ENCODE assay signal across 11 mouse cellular contexts in the genomic region with DNA sequence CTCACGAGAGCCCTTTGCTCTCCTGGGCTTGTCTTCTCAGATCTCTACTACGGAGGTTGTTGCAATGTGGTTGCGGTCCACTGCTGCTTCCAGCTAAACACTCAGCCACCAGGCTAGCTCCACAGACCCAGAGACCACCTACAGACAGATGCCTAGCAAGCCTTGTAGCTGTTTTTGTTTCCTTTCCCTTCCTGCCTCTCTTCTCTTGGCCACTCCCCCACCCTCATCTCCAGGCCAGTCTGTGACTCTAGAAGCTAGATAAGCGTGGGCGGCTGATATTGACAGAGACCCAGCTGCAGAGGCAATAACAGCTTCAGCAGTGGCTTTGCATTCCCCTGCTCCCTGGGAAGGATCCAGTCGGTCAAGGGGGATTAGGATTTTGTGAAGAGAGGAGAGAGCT. TPM values are rescaled to one million over a fixed set of nuclear protein-coding genes. Genes with fewer than 3 reads are reported as not detected.
DNase-seq lines count a peak whose midpoint lies in the region; ATAC-seq and TF ChIP-seq lines count a peak whose summit lies in the region.
"Had no signal": no experiment of that assay in that cellular context is flagged by ENCODE, and none has a peak within 500 bp of the region (broad histone marks: within the 10 kb centered on the region; RNA-seq: fewer than 3 reads in every experiment).

Gene Scn7a (minus strand): TSS at position 150 of the 400 bp plus-strand sequence.

- H3K4me3 ChIP-seq in neural tube, embryonic 13.5 days, result no peak within 1 kb of the TSS
- no peak within 1 kb of the TSS for H3K4me3 ChIP-seq in myocyte

- DNase-seq in neural tube, embryonic 10.5 days (ENCODE audit: extremely low spot score, low spot score), result no peak
- peak; percentile 19 for DNase-seq in gastrocnemius, postnatal 14 days
- DNase-seq in heart, postnatal 36 days, result peak; percentile 28 to 41
- no peak for DNase-seq in thymus, postnatal 10 days (ENCODE audit: low spot score in 2 of 2)
- no peak for DNase-seq in cerebellum, postnatal 36 days
- no peak for DNase-seq in frontal cortex, postnatal 36 days (ENCODE audit: low spot score in 2 of 2)
- DNase-seq: cerebellum, adult 8-10 months; liver had no signal

- TF ChIP-seq POLR2A in myocyte (IDR thresholded peaks at IDR 0.05; ENCODE audit: insufficient read length, low read depth), result no peak

- no peak within 1 kb of the TSS; the same call in 1 of the 2 replicates for H3K27ac ChIP-seq in neural tube, embryonic 13.5 days (replicated peaks)

- H3K27me3 ChIP-seq in neural tube, embryonic 13.5 days, result no peaks in the 10 kb centered on the region
- H3K27me3 ChIP-seq in myocyte (ENCODE audit: control insufficient read depth, insufficient read depth, insufficient read length), result no peaks in the 10 kb centered on the region

- no peaks in the 10 kb centered on the region for H3K79me2 ChIP-seq in myocyte (ENCODE audit: control insufficient read depth, insufficient read depth)

- peak within 1 kb of the TSS; percentile 15; the same call in 1 of the 2 replicates for H3K4me2 ChIP-seq in neural tube, embryonic 13.5 days
- peak within 1 kb of the TSS; percentile 54 for H3K4me2 ChIP-seq in myocyte (ENCODE audit: low read depth)

- no peaks in the 10 kb centered on the region for H3K36me3 ChIP-seq in neural tube, embryonic 13.5 days
- no peaks in the 10 kb centered on the region for H3K36me3 ChIP-seq in myocyte (ENCODE audit: control insufficient read depth, insufficient read depth)

- WGBS in neural tube, embryonic 13.5 days, result 44% methylated on average over 6 of the region's 6 CpGs

- H3K9ac ChIP-seq in neural tube, embryonic 13.5 days, result no peak within 1 kb of the TSS

- no peak within 1 kb of the TSS for H3ac ChIP-seq in myocyte (ENCODE audit: control insufficient read depth, insufficient read length)

- intact Hi-C loops in gastrocnemius, postnatal 14 days (cut with DNase I; ENCODE audit: low total_unique reads), result no loop called here
- intact Hi-C loops in heart, postnatal 36 days (cut with DNase I), result no loop called here

- no peaks in the 10 kb centered on the region for H3K9me3 ChIP-seq in neural tube, embryonic 13.5 days

- no peak for ATAC-seq in neural tube, embryonic 13.5 days (ENCODE audit: low read depth)

- no peaks in the 10 kb centered on the region for H3K4me1 ChIP-seq in neural tube, embryonic 13.5 days (replicated peaks)

TF ChIP-seq in myocyte, 11 proteins besides CTCF, POLR2A, EP300 and RAD21:
- TF ChIP-seq REST (IDR thresholded peaks at IDR 0.05; ENCODE audit: insufficient read depth, insufficient read length) (no peak), SRF (IDR thresholded peaks at IDR 0.05; ENCODE audit: control insufficient read depth, insufficient read length, low read depth) (no peak), CEBPB (IDR thresholded peaks at IDR 0.05; ENCODE audit: insufficient read depth, poor library complexity, severe bottlenecking) (no peak), USF1 (IDR thresholded peaks at IDR 0.05; ENCODE audit: low read depth) (no peak), POLR2AphosphoS2 (IDR thresholded peaks at IDR 0.05; ENCODE audit: insufficient read length, low read depth) (no peak), E2F4 (IDR thresholded peaks at IDR 0.05; ENCODE audit: insufficient read depth) (no peak), MYOD1 (IDR thresholded peaks at IDR 0.05; ENCODE audit: control insufficient read depth in 1 of 3, insufficient read length in 2 of 3, low read depth in 2 of 3) (no peak), TCF12 (IDR thresholded peaks at IDR 0.05; ENCODE audit: insufficient read depth, poor library complexity, severe bottlenecking) (no peak), MAX (IDR thresholded peaks at IDR 0.05; ENCODE audit: low read depth) (no peak), MYOG (IDR thresholded peaks at IDR 0.05; ENCODE audit: control insufficient read depth in 1 of 3, insufficient read depth in 1 of 3, insufficient read length in 2 of 3, low read depth in 2 of 3) (no peak), TCF3 (IDR thresholded peaks at IDR 0.05; ENCODE audit: insufficient read length, low read depth) (no peak)

RNA-seq across cellular contexts. Expression of gene Scn7a, which starts in this region (rescaled TPM):
- polyA plus RNA-seq in neural tube, embryonic 13.5 days (2015; fragmentation: Nextera tagmentation; extraction: Ambion mirVana), result 5.0 and 7.0 TPM in 2 replicates
- total RNA-seq in gastrocnemius, postnatal 14 days (2021), result 1 to 10 TPM; 2.5 to 3.8 TPM
- 10 to 100 TPM; 11.2 to 12.2 TPM for total RNA-seq in heart, postnatal 36 days (2021)
- polyA plus RNA-seq in myocyte (2012; fragmentation: generic; extraction: Trizol), result 0.65 TPM
- total RNA-seq: hematopoietic stem cell, adult 5-6 weeks had no signal

Comparison
In these comparisons a context has a peak if more than half of its experiments do, and no peak if none do; other contexts are left out.
1. DNase-seq: peak in gastrocnemius, postnatal 14 days (single experiment) and heart, postnatal 36 days (2 of 2); none in neural tube, embryonic 10.5 days (single experiment), thymus, postnatal 10 days (0 of 2), cerebellum, postnatal 36 days (0 of 2) and frontal cortex, postnatal 36 days (0 of 2).